Mouse (Mus musculus): ENCODE results near the gene Tbccd1. TPM values are rescaled to one million over a fixed set of nuclear protein-coding genes. Genes with fewer than 3 reads are reported as not detected.

The Tbccd1 gene
- polyA plus RNA-seq (2016; fragmentation: Nextera tagmentation; extraction: Ambion mirVana) = 32.3 and 37.6 TPM in 2 replicates

GRCm38 (mm10) chr16:22857431-22858113, at the start of gene Tbccd1, which contains the start of gene Dnajb11:
Tbccd1 (minus strand) TSS chr16:22857669.
Dnajb11 (plus strand) TSS chr16:22857845.
- peaks cover 23% of the 10 kb centered on the region for H3K4me1 ChIP-seq (replicated peaks)
- under 1% methylated on average over 62 of the region's 62 CpGs for WGBS
- no peaks in the 10 kb centered on the region for H3K27me3 ChIP-seq (ENCODE audit: insufficient read depth, poor library complexity, severe bottlenecking)

GRCm38 (mm10) chr16:22901326-22901725, 43.9 kb upstream of the Tbccd1 start:
- DNase-seq (ENCODE audit: low spot score) = no peak
- H3K27ac ChIP-seq = no peak overlapping the region
- H3K36me3 ChIP-seq = no peaks in the 10 kb centered on the region
- no peak overlapping the region for H3K4me3 ChIP-seq
- H3K9me3 ChIP-seq = no peaks in the 10 kb centered on the region
- H3K27me3 ChIP-seq (ENCODE audit: insufficient read depth, poor library complexity, severe bottlenecking) = no peaks in the 10 kb centered on the region
- H3K4me1 ChIP-seq (replicated peaks) = no peaks in the 10 kb centered on the region
- 82% methylated on average over 3 of the region's 3 CpGs for WGBS

More at GRCm38 (mm10) chr16:22857431-22858113, at the start of gene Tbccd1, which contains the start of gene Dnajb11:
- H3K36me3 ChIP-seq = peaks cover 30% of the 10 kb centered on the region
- peak within 1 kb of the TSS; percentile 93 for H3K27ac ChIP-seq
- H3K4me3 ChIP-seq = peak within 1 kb of the TSS; percentile 98
- no peaks in the 10 kb centered on the region for H3K9me3 ChIP-seq
- peak; percentile 99 for DNase-seq (ENCODE audit: low spot score)

- Histone ChIP-seq H3K4me3 (no peak overlapping the region), H3K27ac (no peak overlapping the region), H3K36me3 (no peaks in the 10 kb centered on the region), H3K27me3 (ENCODE audit: insufficient read depth, poor library complexity, severe bottlenecking) (no peaks in the 10 kb centered on the region), H3K9me3 (no peaks in the 10 kb centered on the region), H3K4me1 (replicated peaks) (no peaks in the 10 kb centered on the region)
- WGBS = 81% methylated on average over 10 of the region's 10 CpGs
- no peak for DNase-seq (ENCODE audit: low spot score)
These were observed 42.5 kb upstream of the Tbccd1 start for GRCm38 (mm10) chr16:22899866-22900570.

GRCm38 (mm10) chr16:22899346-22899745, 41.9 kb upstream of the Tbccd1 start:
- Histone ChIP-seq H3K4me1 (replicated peaks) (peaks cover 2% of the 10 kb centered on the region), H3K36me3 (no peaks in the 10 kb centered on the region), H3K27ac (no peak overlapping the region), H3K4me3 (no peak overlapping the region), H3K27me3 (ENCODE audit: insufficient read depth, poor library complexity, severe bottlenecking) (no peaks in the 10 kb centered on the region), H3K9me3 (no peaks in the 10 kb centered on the region)
- WGBS = 64% methylated on average over 5 of the region's 5 CpGs
- no peak for DNase-seq (ENCODE audit: low spot score)

GRCm38 (mm10) chr16:22896618-22897017, 39.1 kb upstream of the Tbccd1 start:
- H3K9me3 ChIP-seq = no peaks in the 10 kb centered on the region
- H3K27me3 ChIP-seq (ENCODE audit: insufficient read depth, poor library complexity, severe bottlenecking) = no peaks in the 10 kb centered on the region
- DNase-seq (ENCODE audit: low spot score) = no peak
- H3K27ac ChIP-seq = no peak overlapping the region
- no peak overlapping the region for H3K4me3 ChIP-seq
- peaks cover 6% of the 10 kb centered on the region for H3K4me1 ChIP-seq (replicated peaks)
- WGBS = 82% methylated on average over 2 of the region's 2 CpGs
- H3K36me3 ChIP-seq = no peaks in the 10 kb centered on the region

- H3K27ac ChIP-seq = 0 out of 2 replicates have a peak overlapping the region, but pooled peaks have one; percentile 35
- H3K36me3 ChIP-seq = no peaks in the 10 kb centered on the region
- no peaks in the 10 kb centered on the region for H3K27me3 ChIP-seq (ENCODE audit: insufficient read depth, poor library complexity, severe bottlenecking)
- H3K9me3 ChIP-seq = no peaks in the 10 kb centered on the region
- no peak for DNase-seq (ENCODE audit: low spot score)
- H3K4me3 ChIP-seq = no peak overlapping the region
- peaks cover 6% of the 10 kb centered on the region for H3K4me1 ChIP-seq (replicated peaks)
- WGBS = 74% methylated on average over 8 of the region's 8 CpGs
These were observed 36.6 kb upstream of the Tbccd1 start for GRCm38 (mm10) chr16:22894095-22894494.

- Histone ChIP-seq H3K36me3 (no peaks in the 10 kb centered on the region), H3K27ac (no peak overlapping the region), H3K27me3 (ENCODE audit: insufficient read depth, poor library complexity, severe bottlenecking) (no peaks in the 10 kb centered on the region), H3K9me3 (no peaks in the 10 kb centered on the region), H3K4me3 (no peak overlapping the region), H3K4me1 (replicated peaks) (peaks cover 11% of the 10 kb centered on the region)
- WGBS = 93% methylated on average over 8 of the region's 8 CpGs
- no peak for DNase-seq (ENCODE audit: low spot score)
These were observed 34.3 kb upstream of the Tbccd1 start for GRCm38 (mm10) chr16:22891733-22892154.

- Histone ChIP-seq H3K36me3 (no peaks in the 10 kb centered on the region), H3K27ac (no peak within 1 kb of the TSS), H3K27me3 (ENCODE audit: insufficient read depth, poor library complexity, severe bottlenecking) (no peaks in the 10 kb centered on the region), H3K9me3 (no peaks in the 10 kb centered on the region), H3K4me1 (replicated peaks) (peaks cover 11% of the 10 kb centered on the region), H3K4me3 (no peak within 1 kb of the TSS)
- WGBS = 87% methylated on average over 11 of the region's 11 CpGs
- no peak for DNase-seq (ENCODE audit: low spot score)
These were observed 33.4 kb upstream of the Tbccd1 start, which contains the start of gene Ahsg for GRCm38 (mm10) chr16:22890683-22891510. Ahsg (plus strand) TSS chr16:22891277.

GRCm38 (mm10) chr16:22889716-22890115, 32.2 kb upstream of the Tbccd1 start:
- H3K27ac ChIP-seq = no peak overlapping the region
- 92% methylated on average over 8 of the region's 8 CpGs for WGBS
- no peak for DNase-seq (ENCODE audit: low spot score)

GRCm38 (mm10) chr16:22888835-22889234, 31.4 kb upstream of the Tbccd1 start:
- WGBS = 58% methylated on average over 4 of the region's 4 CpGs
- 0 out of 2 replicates have a peak overlapping the region, but pooled peaks have one; percentile 12 for H3K27ac ChIP-seq
- H3K9me3 ChIP-seq = no peaks in the 10 kb centered on the region
- peaks cover 6% of the 10 kb centered on the region; the same call in 1 of the 2 replicates for H3K4me1 ChIP-seq (replicated peaks)
- H3K36me3 ChIP-seq = no peaks in the 10 kb centered on the region
- DNase-seq (ENCODE audit: low spot score) = no peak
- H3K4me3 ChIP-seq = no peak overlapping the region
- no peaks in the 10 kb centered on the region for H3K27me3 ChIP-seq (ENCODE audit: insufficient read depth, poor library complexity, severe bottlenecking)

More at GRCm38 (mm10) chr16:22889716-22890115, 32.2 kb upstream of the Tbccd1 start:
- Histone ChIP-seq H3K36me3 (no peaks in the 10 kb centered on the region), H3K4me3 (no peak overlapping the region), H3K27me3 (ENCODE audit: insufficient read depth, poor library complexity, severe bottlenecking) (no peaks in the 10 kb centered on the region), H3K4me1 (replicated peaks) (peaks cover 11% of the 10 kb centered on the region), H3K9me3 (no peaks in the 10 kb centered on the region)

GRCm38 (mm10) chr16:22886726-22887125, 29.3 kb upstream of the Tbccd1 start:
- no peaks in the 10 kb centered on the region for H3K9me3 ChIP-seq
- DNase-seq (ENCODE audit: low spot score) = no peak
- WGBS = 82% methylated on average over 3 of the region's 3 CpGs

GRCm38 (mm10) chr16:22885356-22885755, 27.9 kb upstream of the Tbccd1 start:
- WGBS = 53% methylated on average over 4 of the region's 4 CpGs
- H3K9me3 ChIP-seq = no peaks in the 10 kb centered on the region
- no peak for DNase-seq (ENCODE audit: low spot score)
- no peaks in the 10 kb centered on the region for H3K27me3 ChIP-seq (ENCODE audit: insufficient read depth, poor library complexity, severe bottlenecking)
- H3K36me3 ChIP-seq = no peaks in the 10 kb centered on the region
- no peak overlapping the region for H3K4me3 ChIP-seq
- H3K4me1 ChIP-seq (replicated peaks) = peaks cover 15% of the 10 kb centered on the region
- H3K27ac ChIP-seq = no peak overlapping the region

More at GRCm38 (mm10) chr16:22886726-22887125, 29.3 kb upstream of the Tbccd1 start:
- Histone ChIP-seq H3K27me3 (ENCODE audit: insufficient read depth, poor library complexity, severe bottlenecking) (no peaks in the 10 kb centered on the region), H3K36me3 (no peaks in the 10 kb centered on the region), H3K4me1 (replicated peaks) (peaks cover 6% of the 10 kb centered on the region; the same call in 1 of the 2 replicates), H3K27ac (no peak overlapping the region), H3K4me3 (no peak overlapping the region)
